Mouse (Mus musculus) megakaryocyte, embryonic 14.5 days (primary cell): ENCODE data around the gene Kcnt2.

Source experiments
- FLI1 ChIP-seq: IDR thresholded peaks from 2 replicates; pipeline ENCODE4 v1.6.1; 2012; ENCODE audit warnings: low read length, inconsistent platforms, mixed read lengths
- GATA1 ChIP-seq: IDR thresholded peaks from 3 replicates; pipeline ENCODE4 v1.6.1; 2012; ENCODE audit warnings: mixed read lengths, low read length, inconsistent platforms, borderline replicate concordance

DNA sequence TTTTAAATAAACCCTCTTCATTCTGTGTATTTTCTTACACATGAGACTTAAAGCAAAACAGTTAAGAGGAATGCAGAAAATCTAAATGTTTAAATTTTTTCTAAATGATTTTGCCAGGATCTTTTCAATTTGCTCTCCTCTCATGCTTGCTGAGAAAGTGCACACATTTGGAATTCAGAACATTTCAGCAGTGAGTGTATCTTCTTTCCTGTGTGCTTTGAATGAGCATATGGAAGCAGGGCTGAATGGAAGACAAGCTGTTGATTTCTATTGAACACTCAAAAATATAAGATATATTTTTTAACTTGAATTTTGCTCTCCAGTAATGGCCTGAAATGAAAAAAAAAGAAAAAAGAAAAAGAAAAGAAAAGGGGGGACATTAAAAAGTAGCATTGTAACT lies 49.5 kb downstream of the Kcnt2 start:
- TF ChIP-seq GATA1 (no peak), FLI1 (no peak)
